Mouse (Mus musculus): ENCODE measurements around the gene Ssrp1.

DNA sequence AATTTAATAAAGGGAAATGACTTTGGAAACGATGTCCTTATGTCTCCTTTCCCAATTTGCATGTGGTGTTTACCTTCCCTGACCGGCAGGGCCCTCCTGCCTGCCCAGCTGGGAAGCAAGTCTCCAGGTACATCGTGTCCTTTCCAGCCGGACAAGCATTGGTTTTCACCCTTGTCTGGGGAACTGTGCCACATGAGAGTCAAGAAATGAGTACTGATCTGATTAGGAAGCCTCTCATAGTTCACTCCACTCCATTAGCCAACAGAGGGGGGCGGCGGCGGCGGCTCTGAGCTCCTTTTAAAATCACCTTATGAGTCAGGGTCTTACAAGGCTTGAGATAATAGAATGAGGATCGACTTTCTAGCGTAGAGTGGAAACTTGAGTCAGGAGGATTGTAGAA is 10.0 kb downstream of the Ssrp1 start:
- TF ChIP-seq CTCF (IDR thresholded peaks at IDR 0.05; ENCODE audit: low read depth) (no peak), EP300 (IDR thresholded peaks at IDR 0.05; ENCODE audit: low read depth) (no peak)

Measured in liver, postnatal 0 days (tissue).